Mouse (Mus musculus) ES-Bruce4 (cell line): Measurements from ENCODE around the gene Slc16a8. TPM values are rescaled to one million over a fixed set of nuclear protein-coding genes. Genes with fewer than 3 reads are reported as not detected.

ENCODE experiments used
- H3K27ac ChIP-seq: 2 replicates; pipeline ENCODE4 v1.5.1; 2012; ENCODE audit warnings: low read length, inconsistent platforms; ENCODE audit not compliant: insufficient read depth
- H3K27me3 ChIP-seq: 2 replicates; pipeline ENCODE4 v1.6.1; 2012; ENCODE audit warnings: mild to moderate bottlenecking, low read length, inconsistent platforms; ENCODE audit not compliant: control insufficient read depth, poor library complexity, insufficient read depth, severe bottlenecking
- H3K36me3 ChIP-seq: 2 replicates; pipeline ENCODE4 v1.6.1; 2012; ENCODE audit warnings: inconsistent platforms, mild to moderate bottlenecking, low read length, moderate library complexity; ENCODE audit not compliant: control insufficient read depth, poor library complexity, insufficient read depth, severe bottlenecking
- H3K4me1 ChIP-seq: one replicate; pipeline ENCODE4 v1.8.1; 2011; ENCODE audit warnings: low read length; ENCODE audit not compliant: control insufficient read depth, insufficient read depth
- H3K4me3 ChIP-seq: 2 replicates; pipeline ENCODE4 v1.5.1; 2011; ENCODE audit warnings: low read depth, mild to moderate bottlenecking, low read length
- H3K9ac ChIP-seq: 2 replicates; pipeline ENCODE4 v1.6.1; 2012; ENCODE audit warnings: low read depth, mild to moderate bottlenecking, inconsistent platforms; ENCODE audit not compliant: poor library complexity, severe bottlenecking
- H3K9me3 ChIP-seq: replicated peaks from 2 replicates; pipeline ENCODE4 v1.6.1; 2012; ENCODE audit warnings: mild to moderate bottlenecking, low read length, inconsistent platforms; ENCODE audit not compliant: control insufficient read depth, poor library complexity, insufficient read depth, severe bottlenecking
- CTCF ChIP-seq: IDR thresholded peaks from one replicate; pipeline ENCODE4 v1.8.1; 2011; ENCODE audit warnings: low read depth, low read length
- EP300 ChIP-seq: IDR thresholded peaks from 2 replicates; pipeline ENCODE4 v1.6.1; 2011; ENCODE audit warnings: low read depth, low read length; ENCODE audit not compliant: insufficient read depth
- POLR2A ChIP-seq: IDR thresholded peaks from one replicate; pipeline ENCODE4 v1.8.1; 2011; ENCODE audit warnings: low read length; ENCODE audit not compliant: insufficient read depth
- polyA plus RNA-seq: library from polyadenylated mRNA; stranded (reverse); fragments of >200 nt; gene quantifications from 2 replicates; pipeline ENCODE4 v1.2.4, GENCODE M21; 2011; ENCODE audit warnings: low read depth; ENCODE audit not compliant: missing spikeins, insufficient read depth, insufficient read length

Slc16a8 gene
- polyA plus RNA-seq, 1 experiment, result not detected

DNA sequence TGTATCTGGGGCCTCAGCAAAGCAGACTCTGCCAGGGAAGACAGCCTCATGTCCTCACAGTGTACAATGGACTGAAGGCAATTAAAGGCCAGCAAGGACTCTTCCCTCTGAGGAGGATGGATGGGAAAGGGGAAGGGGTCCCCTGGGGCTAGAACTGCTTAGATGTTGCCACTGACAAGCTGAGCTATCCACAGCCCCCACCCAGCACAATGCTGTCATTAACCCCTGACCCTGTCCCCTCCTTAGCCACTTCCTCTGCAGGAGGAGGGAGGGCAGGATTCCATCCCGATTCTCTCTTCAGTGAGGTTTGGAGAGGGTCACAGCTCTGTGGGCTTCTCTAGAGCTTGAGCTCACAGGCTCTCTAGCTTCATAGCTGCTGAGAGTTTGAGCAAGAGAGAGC is 35.0 kb downstream of the Slc16a8 start:
- no peaks in the 10 kb centered on the region for H3K9me3 ChIP-seq
- no peak for TF ChIP-seq EP300
- TF ChIP-seq POLR2A, result no peak
- no peak for TF ChIP-seq CTCF
- no peak overlapping the region for H3K4me3 ChIP-seq
- H3K4me1 ChIP-seq, result peaks cover 4% of the 10 kb centered on the region
- H3K27ac ChIP-seq, result no peak overlapping the region
- no peak overlapping the region for H3K9ac ChIP-seq
- no peaks in the 10 kb centered on the region for H3K27me3 ChIP-seq
- H3K36me3 ChIP-seq, result no peaks in the 10 kb centered on the region

DNA sequence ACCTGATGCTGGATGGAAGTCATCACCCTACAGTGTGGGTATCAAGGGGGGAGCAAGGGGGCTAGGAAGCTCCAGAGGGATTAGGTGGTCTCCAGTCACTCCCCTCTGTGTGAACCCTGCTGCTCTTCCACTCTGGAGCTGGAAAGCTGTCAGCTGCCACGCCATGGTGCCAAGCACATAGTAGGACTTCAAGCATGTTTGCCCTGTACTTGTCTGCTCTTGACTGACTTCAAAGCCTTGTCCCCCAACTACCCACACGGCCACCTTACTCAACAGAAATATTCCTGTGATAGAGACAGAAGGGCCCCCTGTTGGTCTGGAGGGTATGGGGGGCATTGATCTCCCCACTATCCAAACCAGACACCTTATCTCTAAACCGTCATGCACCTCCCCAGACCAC is 38.4 kb downstream of the Slc16a8 start:
- Histone ChIP-seq H3K27ac (no peak overlapping the region), H3K36me3 (no peaks in the 10 kb centered on the region), H3K4me3 (no peak overlapping the region), H3K9ac (no peak overlapping the region), H3K27me3 (no peaks in the 10 kb centered on the region), H3K4me1 (no peaks in the 10 kb centered on the region), H3K9me3 (no peaks in the 10 kb centered on the region)
- TF ChIP-seq POLR2A, result no peak
- TF ChIP-seq CTCF, result no peak
- no peak for TF ChIP-seq EP300

DNA sequence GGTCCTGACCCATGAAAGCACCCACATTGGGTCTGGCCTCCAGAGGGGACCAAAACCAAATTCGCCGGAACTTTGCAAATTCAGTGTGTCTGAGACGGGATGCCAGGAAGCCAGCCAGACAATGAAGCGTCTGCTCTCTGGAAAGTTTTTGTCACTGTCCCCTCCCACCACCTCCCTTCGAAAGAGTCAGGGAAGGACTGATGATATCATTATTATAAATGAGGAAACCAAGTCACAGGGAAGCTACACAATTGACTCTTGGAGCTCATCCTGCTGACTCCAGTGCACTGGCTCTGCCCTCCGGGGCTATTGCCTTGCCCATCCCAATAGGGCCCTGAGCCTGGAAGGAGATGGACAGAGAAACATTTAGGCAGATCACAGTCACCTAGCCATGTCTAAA is 41.0 kb downstream of the Slc16a8 start:
- Histone ChIP-seq H3K36me3 (no peaks in the 10 kb centered on the region), H3K27me3 (no peaks in the 10 kb centered on the region), H3K4me1 (peaks cover 4% of the 10 kb centered on the region), H3K9ac (peak overlapping the region; percentile 73), H3K9me3 (no peaks in the 10 kb centered on the region), H3K4me3 (no peak overlapping the region; the same call in 1 of the 2 replicates), H3K27ac (no peak overlapping the region; the same call in 1 of the 2 replicates)
- TF ChIP-seq EP300, result no peak
- TF ChIP-seq POLR2A, result no peak
- TF ChIP-seq CTCF, result no peak

DNA sequence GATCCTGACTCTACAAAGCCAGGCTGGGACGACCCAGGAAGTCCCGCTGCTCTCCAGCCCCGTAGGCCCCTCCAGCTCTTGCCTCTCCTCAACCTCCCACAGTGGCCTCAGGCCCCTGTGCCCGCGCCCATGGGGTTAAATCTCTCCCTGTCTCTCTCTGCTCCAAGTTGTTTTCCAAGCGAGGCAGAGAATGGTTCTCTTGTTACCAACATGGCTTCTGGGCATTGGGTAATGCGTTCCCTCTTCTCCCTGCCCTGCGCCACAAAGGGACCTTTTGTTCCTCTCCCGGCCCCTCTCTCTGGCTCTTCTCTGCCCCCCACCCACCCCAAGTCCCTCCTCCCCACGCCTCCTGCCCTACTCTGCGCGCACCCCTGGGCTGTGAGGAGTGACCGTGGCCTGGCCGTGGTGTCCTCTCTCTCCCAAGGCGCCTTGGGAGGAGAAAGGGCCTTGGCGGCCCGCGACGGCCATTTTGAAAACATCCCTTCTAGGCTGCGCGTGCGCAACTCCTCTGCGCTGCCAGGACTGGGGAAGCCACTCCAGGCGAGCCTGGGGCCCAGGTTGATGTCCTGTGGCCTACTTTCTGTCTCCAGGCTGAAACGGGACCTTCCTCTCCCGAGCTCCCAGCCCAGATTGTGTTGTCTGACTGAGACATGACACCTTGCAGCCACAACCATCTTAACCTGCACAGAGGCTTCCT is 41.7 kb downstream of the Slc16a8 start:
- no peaks in the 10 kb centered on the region for H3K27me3 ChIP-seq
- H3K4me3 ChIP-seq, result peak overlapping the region; percentile 29
- peaks cover 6% of the 10 kb centered on the region for H3K4me1 ChIP-seq
- no peaks in the 10 kb centered on the region for H3K9me3 ChIP-seq
- H3K9ac ChIP-seq, result peak overlapping the region; percentile 73
- H3K36me3 ChIP-seq, result no peaks in the 10 kb centered on the region
- peak overlapping the region; percentile 48 for H3K27ac ChIP-seq
- no peak for TF ChIP-seq CTCF
- TF ChIP-seq POLR2A, result no peak
- TF ChIP-seq EP300, result no peak

DNA sequence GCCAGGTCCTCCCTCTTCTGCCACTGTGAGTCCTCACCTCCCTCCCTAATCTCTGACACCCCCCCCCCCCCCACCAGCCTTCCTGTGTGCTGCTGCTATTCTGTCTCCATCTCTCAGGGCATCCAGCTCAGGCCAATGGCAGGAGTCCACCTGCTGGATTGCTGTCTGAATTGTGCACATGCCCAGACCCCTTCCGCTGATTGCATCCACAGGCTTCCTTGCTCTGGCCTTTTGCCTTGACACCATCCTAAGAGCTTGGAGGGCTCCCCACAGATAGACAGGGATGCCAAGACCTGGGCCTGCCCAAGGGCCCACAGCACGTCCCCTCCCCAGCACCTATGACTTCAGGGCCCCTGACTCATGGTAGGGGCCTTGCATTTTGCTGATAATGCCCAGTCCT is 44.2 kb downstream of the Slc16a8 start:
- Histone ChIP-seq H3K4me1 (peaks cover 8% of the 10 kb centered on the region), H3K4me3 (peak overlapping the region; percentile 26; the same call in 1 of the 2 replicates), H3K36me3 (no peaks in the 10 kb centered on the region), H3K9me3 (no peaks in the 10 kb centered on the region), H3K27me3 (no peaks in the 10 kb centered on the region), H3K27ac (peak overlapping the region; percentile 46; the same call in 1 of the 2 replicates), H3K9ac (peak overlapping the region; percentile 41)
- TF ChIP-seq POLR2A, result no peak
- TF ChIP-seq CTCF, result no peak
- no peak for TF ChIP-seq EP300

DNA sequence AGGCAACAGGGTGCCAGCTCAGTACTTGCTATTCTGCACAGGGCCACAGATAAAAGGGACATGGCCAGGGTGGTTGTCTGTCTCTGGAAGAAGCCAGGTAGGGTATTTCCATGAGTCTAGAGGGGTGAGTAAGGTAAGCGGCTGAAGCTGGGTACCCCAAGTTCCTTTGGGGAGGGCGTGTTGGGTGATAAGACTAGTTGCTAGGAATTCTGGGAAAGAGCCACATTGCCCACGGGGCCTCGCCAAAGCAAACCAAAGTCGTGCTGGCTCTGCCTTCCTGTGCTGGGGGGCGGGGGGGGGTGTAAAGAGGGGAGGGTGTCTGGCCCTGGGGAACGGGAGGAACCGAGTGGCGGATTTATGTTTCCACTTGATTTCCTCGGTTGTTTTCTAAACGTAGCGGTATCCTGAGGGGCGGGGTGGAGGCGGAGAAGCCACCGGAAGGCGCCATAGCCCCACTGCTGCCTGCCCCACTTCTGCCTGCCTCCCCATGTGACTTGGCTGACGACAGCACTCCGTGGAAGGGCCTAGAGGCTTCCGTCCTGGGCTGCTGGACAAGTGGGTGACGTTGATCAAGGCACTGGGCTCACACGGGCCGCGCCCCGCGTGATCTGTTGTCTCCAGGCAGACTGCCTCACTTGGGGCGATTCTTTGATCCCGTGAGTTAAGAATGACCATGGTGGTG is 45.7 kb downstream of the Slc16a8 start:
- peak overlapping the region; percentile 62 for H3K4me3 ChIP-seq
- peaks cover 8% of the 10 kb centered on the region for H3K4me1 ChIP-seq
- no peaks in the 10 kb centered on the region for H3K36me3 ChIP-seq
- no peaks in the 10 kb centered on the region for H3K9me3 ChIP-seq
- TF ChIP-seq POLR2A (no peak), EP300 (no peak), CTCF (no peak)
- H3K27ac ChIP-seq, result peak overlapping the region; percentile 12; the same call in 1 of the 2 replicates
- no peaks in the 10 kb centered on the region for H3K27me3 ChIP-seq
- peak overlapping the region; percentile 71 for H3K9ac ChIP-seq
